Mouse (Mus musculus): ENCODE data around the gene Ccdc177.

Ccdc177 gene

DNA sequence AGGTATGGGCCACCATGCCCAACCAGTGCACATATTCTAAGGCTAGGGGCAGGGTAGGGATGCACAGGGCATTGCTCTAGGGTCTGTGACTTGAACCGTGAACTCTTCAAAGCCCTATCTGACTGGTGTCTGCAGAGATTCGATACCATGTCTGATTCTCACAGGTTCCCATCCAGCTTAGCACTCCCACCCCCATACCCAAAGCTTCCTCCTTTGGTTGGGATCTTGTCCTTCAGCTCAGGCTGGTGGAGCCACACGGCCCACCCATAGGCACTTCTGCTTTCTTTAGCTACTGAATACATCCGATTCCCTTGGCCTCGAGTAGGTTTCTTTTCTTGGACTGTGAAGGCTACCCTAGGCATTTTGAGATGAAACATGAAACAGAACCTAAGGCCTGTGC, 24.5 kb upstream of the Ccdc177 start:
- no peak for DNase-seq (ENCODE audit: low read depth, low spot score)

DNA sequence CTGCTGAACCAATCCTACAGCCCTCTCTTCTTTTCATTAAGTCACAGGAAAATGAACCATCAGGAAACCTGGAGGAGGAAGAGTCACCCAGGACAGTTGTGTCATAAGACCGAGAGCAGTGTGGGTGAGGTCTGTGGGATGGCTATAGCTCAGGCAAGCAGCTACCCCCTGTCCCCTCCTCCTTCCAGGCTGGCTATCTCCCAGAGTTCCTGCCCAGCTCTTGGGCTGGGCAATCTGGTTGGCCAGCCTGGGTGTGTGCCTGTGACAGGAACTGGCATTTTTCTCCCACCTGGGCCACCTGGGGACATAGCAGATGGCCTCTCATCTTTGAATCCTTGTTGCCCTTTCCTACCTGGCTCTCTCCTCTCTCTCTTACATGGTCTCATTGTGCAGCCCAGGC, 23.4 kb upstream of the Ccdc177 start:
- DNase-seq (ENCODE audit: low read depth, low spot score): no peak

- DNase-seq (ENCODE audit: low read depth, low spot score): no peak
Measured at GRCm38 (mm10) chr12:80782892-80783291, 22.4 kb upstream of the Ccdc177 start.

DNA sequence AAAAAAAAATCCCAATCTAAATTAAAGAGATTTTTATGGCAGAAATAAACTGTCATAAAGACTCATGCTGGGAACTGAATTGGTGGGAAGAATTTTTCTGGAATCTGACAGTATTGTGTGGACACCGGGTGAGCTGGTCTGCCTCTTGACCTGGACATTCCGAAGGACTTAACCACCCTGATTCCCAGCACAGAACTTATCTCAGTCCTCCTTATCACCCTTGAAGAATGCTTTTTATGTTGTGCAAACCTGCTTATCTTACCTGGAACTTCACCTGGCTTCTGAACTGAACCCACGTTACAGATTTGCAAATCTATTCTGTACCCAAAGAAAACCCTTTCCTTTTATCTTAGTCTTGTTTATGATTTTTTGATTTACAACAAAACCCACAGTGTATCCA, 21.7 kb upstream of the Ccdc177 start:
- DNase-seq (ENCODE audit: low read depth, low spot score): no peak

GRCm38 (mm10) chr12:80779760-80780159, 19.3 kb upstream of the Ccdc177 start:
- no peak for DNase-seq (ENCODE audit: low read depth, low spot score)

- peak; percentile 96 for DNase-seq (ENCODE audit: low read depth, low spot score)
Measured at GRCm38 (mm10) chr12:80778188-80778936, 17.9 kb upstream of the Ccdc177 start.

- peak; percentile 38 for DNase-seq (ENCODE audit: low read depth, low spot score)
Measured at GRCm38 (mm10) chr12:80776046-80776634, 15.7 kb upstream of the Ccdc177 start.

- no peak for DNase-seq (ENCODE audit: low read depth, low spot score)
Measured at GRCm38 (mm10) chr12:80774786-80775185, 14.3 kb upstream of the Ccdc177 start.

GRCm38 (mm10) chr12:80769697-80770096, 9.2 kb upstream of the Ccdc177 start:
- DNase-seq (ENCODE audit: low read depth, low spot score): peak; percentile 71

- DNase-seq (ENCODE audit: low read depth, low spot score): no peak
Measured at GRCm38 (mm10) chr12:80764116-80764515, 3.6 kb upstream of the Ccdc177 start.

GRCm38 (mm10) chr12:80762982-80763381, 2.5 kb upstream of the Ccdc177 start:
- DNase-seq (ENCODE audit: low read depth, low spot score): no peak

DNA sequence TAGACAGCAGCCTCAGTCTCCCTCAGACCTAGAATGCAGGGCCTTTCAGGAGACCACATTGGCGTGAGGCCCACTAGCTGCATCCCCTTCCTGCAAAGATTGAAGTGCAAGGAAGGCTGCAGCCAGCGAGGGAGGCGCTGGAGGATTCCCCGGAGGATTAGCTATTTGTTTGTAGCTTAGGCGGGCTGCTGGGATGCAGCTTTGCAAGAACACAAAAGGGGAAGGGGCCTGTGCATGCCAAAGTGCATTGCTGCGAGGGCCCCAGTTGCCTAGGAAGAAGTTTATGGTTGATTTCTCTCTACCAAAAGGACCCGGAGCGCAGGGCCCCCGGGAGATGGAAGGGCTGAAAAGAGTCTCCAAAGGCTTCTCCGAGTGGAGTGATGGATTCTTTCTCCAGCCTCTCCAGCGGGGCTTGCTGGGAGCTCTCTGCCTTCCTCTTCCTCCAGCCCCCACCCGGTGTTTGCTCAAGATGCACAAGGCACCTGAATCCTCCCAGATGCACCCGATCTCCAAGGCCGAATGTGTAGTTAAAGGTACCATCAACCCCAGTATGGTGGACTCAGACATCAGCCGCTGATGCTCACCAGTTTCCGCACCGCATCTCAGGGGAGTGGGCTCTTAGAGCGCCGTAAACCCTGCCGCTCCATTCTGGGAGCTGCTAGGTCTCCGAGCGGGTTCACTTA, 633 bp downstream of the Ccdc177 start:
- no peak for DNase-seq (ENCODE audit: low read depth, low spot score)

DNA sequence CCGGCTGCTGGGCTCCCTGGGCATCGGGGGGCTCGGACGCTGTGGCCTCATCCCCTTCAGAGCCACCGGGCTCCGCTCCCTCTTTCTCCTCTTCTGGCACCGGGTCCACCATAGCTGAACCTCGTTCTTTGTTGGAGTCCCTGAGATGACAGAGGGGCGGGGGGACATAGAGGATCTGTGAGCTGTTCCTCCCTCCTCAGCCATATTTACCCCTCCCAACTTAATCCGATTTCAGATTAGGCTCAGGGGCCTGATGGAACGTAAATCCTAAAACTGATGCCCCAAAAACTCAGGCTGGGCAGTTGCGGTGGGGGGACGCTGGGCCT, 1.1 kb downstream of the Ccdc177 start:
- no peak for DNase-seq (ENCODE audit: low read depth, low spot score)

DNA sequence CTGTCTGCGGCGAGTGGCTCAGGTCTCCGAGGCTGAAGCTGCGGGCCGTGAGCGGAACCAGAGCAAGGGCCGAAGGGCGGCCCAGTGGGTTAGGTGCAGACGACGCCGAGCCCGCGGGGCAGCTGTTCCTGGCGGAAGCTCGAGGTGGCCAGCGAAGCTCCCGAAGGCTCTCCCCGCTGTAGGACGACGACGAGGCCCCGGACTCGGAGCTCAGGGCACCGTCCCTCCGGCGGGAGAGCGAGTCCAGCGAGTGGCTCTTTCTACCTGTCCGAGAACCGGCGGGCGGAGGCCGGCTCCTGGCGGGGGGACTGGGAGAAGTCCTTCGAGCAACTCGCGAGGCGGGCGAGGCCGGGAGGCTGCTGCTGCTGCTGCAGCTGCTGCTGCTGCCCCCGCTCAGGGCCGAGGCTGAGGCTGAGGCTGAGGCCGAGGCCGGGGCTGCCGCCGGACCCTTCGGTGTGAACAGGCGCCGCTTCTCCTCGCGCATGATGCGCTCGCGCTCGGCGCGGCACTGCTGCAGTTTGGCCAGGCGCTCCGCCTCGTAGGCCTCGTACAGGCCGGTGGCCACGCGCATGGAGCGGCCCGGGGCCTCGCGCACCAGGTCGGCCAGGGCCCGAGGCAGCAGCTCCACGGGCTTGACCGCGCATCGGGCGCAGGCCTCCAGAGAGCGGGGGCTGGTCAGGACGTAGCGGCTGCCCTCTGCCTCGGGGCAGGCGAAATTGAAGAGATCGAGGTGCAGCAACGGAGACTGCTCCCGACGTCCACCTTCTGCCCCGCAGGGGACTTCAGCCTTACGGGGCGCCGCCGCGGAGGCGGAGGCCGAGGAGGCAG, 1.7 kb downstream of the Ccdc177 start:
- DNase-seq (ENCODE audit: low read depth, low spot score): no peak

DNA sequence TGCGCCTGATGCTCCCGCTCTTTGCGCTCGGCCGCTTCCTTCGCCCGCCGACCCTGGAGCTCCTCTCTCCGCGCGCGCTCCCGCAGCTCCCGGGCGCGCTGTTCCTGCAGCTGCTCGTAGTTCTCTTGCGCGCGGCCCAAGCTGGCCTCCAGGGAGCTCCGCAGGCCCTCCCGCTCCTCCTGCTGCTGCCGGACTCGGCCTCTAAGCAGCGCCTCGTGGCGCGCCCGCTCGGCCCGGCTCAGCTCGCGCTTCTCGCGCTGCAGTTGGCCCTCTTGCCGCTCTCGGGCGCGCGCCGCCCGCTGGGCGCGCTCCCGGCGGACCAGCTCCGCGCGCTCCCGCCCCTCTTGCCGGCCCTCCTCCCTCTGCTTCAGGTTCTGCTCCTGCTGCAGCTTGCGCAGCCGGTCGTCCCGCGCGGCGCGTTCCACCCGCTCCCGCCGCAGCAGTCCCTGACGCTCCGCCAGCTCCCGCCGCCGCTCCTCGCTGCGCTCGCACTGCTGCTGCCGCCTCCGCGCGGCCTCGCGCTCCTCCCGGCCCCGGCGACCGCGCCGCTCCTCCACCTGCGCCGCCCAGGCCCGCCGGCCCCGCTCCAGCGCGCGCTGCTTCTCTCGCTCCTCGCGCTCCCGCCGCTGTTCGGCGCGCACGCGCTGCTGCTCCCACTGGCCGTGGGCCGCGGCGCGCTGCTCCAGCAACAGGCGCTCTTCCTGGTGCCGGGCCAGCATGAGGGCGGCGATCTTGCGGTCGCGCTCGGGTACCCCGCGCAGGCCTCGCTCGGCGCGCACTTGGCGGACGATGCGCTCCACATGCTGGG, 2.5 kb downstream of the Ccdc177 start:
- DNase-seq (ENCODE audit: low read depth, low spot score): no peak

DNA sequence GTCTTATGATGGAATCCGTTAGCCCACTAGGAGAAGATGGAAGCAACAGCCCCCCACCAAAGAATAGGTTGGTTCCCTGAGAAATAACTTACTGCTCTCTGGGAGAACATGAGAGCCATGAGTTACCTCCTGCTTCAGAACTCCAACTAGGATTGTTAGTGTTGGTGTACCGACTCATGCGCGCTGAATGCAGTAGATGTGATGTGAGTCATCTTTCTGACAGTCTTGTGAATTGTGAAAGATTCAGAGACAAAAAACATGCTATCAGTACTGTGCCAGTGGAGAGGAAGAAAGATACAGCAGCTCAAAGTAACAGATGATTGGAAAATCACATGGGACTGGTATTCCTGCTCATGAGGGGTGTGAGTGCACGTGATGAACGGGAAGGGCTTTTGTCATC, 8.9 kb downstream of the Ccdc177 start:
- no peak for DNase-seq (ENCODE audit: low read depth, low spot score)

GRCm38 (mm10) chr12:80746031-80746813, 14.3 kb downstream of the Ccdc177 start:
- no peak for DNase-seq (ENCODE audit: low read depth, low spot score)

DNA sequence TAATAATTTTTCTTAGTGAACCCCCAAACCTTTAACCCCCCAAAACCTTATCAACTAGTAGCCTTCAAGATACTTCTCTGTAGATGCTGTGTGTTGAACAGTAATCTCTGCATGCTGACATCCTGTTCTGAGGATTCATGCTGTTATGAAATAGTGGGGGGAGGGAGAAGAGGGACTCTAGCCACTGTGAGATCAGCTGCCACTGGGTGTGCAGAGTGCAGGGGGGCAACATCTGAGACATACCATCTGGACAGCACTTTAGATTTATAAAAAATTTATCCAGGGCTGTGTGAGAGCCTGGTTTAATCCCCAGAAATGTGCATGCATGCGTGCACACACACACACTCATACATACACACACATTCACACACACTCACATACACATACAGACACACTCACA, 15.9 kb downstream of the Ccdc177 start:
- DNase-seq (ENCODE audit: low read depth, low spot score): no peak

DNA sequence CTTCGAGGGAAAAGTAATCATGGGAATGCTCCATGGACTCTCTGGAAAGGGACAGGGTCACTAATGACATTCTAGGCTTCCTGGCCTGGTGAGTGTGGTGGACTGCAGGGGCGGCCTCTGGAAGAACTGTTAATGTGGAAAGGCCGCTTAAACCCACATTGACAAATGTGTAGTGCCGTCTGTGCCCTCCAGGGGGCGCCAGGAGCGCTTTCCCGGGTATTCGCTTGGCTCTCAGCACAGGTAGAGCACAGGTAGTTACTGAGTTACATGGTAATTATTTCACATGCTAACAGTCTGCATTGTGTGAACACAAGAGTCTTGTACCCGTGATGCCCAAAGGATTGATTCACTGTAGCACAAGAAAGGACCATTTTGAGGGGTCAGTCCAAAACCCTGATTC, 21.0 kb downstream of the Ccdc177 start:
- no peak for DNase-seq (ENCODE audit: low read depth, low spot score)

GRCm38 (mm10) chr12:80737283-80737600, 23.2 kb downstream of the Ccdc177 start:
- no peak for DNase-seq (ENCODE audit: low read depth, low spot score)

All from c-Kit-negative CD71-positive TER-119-positive erythroid progenitor cells, embryonic 14.5 days (primary cell).